Mouse (Mus musculus): ENCODE measurements around the gene Man1b1. TPM values are rescaled to one million over a fixed set of nuclear protein-coding genes. Genes with fewer than 3 reads are reported as not detected.

Man1b1 gene
- 10 to 100 TPM; 16.1 to 49.7 TPM for polyA plus RNA-seq (2012; fragmentation: generic; extraction: Trizol)

GRCm38 (mm10) chr2:25332286-25333160, at the start of gene Man1b1:
Gene Man1b1, plus strand, starts transcription at chr2:25332338.

GRCm38 (mm10) chr2:25287927-25288649, 44.0 kb upstream of the Man1b1 start, which contains the start of gene Tmem210:
Gene Tmem210, plus strand, starts transcription at chr2:25288145.

GRCm38 (mm10) chr2:25289651-25290050, 42.5 kb upstream of the Man1b1 start, which contains the start of gene Lrrc26:
Gene Lrrc26, plus strand, starts transcription at chr2:25289915.

GRCm38 (mm10) chr2:25318971-25319773, 13.0 kb upstream of the Man1b1 start, which contains the start of gene Grin1:
Gene Grin1, minus strand, starts transcription at chr2:25319187.

GRCm38 (mm10) chr2:25356208-25357079, 24.3 kb downstream of the Man1b1 start, which contains the start of gene Dpp7:
Gene Dpp7, minus strand, starts transcription at chr2:25356359.

GRCm38 (mm10) chr2:25365091-25365761, 33.1 kb downstream of the Man1b1 start, which contains the start of gene Uap1l1:
Gene Uap1l1, minus strand, starts transcription at chr2:25365682.

GRCm38 (mm10) chr2:25371764-25372643, 39.9 kb downstream of the Man1b1 start, which contains the start of gene Sapcd2:
Gene Sapcd2, plus strand, starts transcription at chr2:25372321.

GRCm38 (mm10) chr2:25395721-25396596, 63.8 kb downstream of the Man1b1 start, which contains the start of gene Entpd2:
Gene Entpd2, plus strand, starts transcription at chr2:25395874.

GRCm38 (mm10) chr2:25399051-25399450, 66.9 kb downstream of the Man1b1 start, which contains the start of gene Npdc1:
Gene Npdc1, plus strand, starts transcription at chr2:25399351.

Other genes starting within 250 kb of the Man1b1 start
- gene Noxa1, start 237.2 kb upstream of the Man1b1 start, polyA plus RNA-seq (2012; fragmentation: generic; extraction: Trizol): under 1 TPM in 1 of 2 experiments, not detected in 1; 0.04 TPM
- under 1 TPM; 0.13 to 0.19 TPM for gene Nrarp, start 151.6 kb upstream of the Man1b1 start, polyA plus RNA-seq (2012; fragmentation: generic; extraction: Trizol)
- 10 to 100 TPM in 1 of 2 experiments, 1 to 10 TPM in 1; 9.1 to 26.9 TPM for gene Tor4a, start 135.5 kb upstream of the Man1b1 start, polyA plus RNA-seq (2012; fragmentation: generic; extraction: Trizol)
- gene Nelfb, start 120.8 kb upstream of the Man1b1 start, polyA plus RNA-seq (2012; fragmentation: generic; extraction: Trizol): 10 to 100 TPM; 29.0 to 67.4 TPM
- gene Stpg3, start 117.7 kb upstream of the Man1b1 start, polyA plus RNA-seq (2012; fragmentation: generic; extraction: Trizol): under 1 TPM in 1 of 2 experiments, not detected in 1; 0.02 TPM
- gene Fam166a, start 113.6 kb upstream of the Man1b1 start, polyA plus RNA-seq (2012; fragmentation: generic; extraction: Trizol): 1 to 10 TPM in 1 of 2 experiments, not detected in 1; 1.6 TPM
- 100 to 1,000 TPM; 598 to 649 TPM for gene Tubb4b, start 107.6 kb upstream of the Man1b1 start, polyA plus RNA-seq (2012; fragmentation: generic; extraction: Trizol)
- gene Slc34a3, start 98.0 kb upstream of the Man1b1 start, polyA plus RNA-seq (2012; fragmentation: generic; extraction: Trizol): not detected
- not detected for gene Rnf224, start 95.6 kb upstream of the Man1b1 start, polyA plus RNA-seq (2012; fragmentation: generic; extraction: Trizol)
- not detected for gene Rnf208, start 90.1 kb upstream of the Man1b1 start, polyA plus RNA-seq (2012; fragmentation: generic; extraction: Trizol)
- under 1 TPM; 0.08 to 0.35 TPM for gene Cysrt1, start 89.9 kb upstream of the Man1b1 start, polyA plus RNA-seq (2012; fragmentation: generic; extraction: Trizol)
- gene AL732309.1, start 85.5 kb upstream of the Man1b1 start, polyA plus RNA-seq (2012; fragmentation: generic; extraction: Trizol): 1 to 10 TPM; 2.2 to 6.1 TPM
- gene Tmem203, start 76.9 kb upstream of the Man1b1 start, polyA plus RNA-seq (2012; fragmentation: generic; extraction: Trizol): 10 to 100 TPM; 38.1 to 48.4 TPM
- 10 to 100 TPM; 10.9 to 14.3 TPM for gene Tprn, start 69.7 kb upstream of the Man1b1 start, polyA plus RNA-seq (2012; fragmentation: generic; extraction: Trizol)
- gene Ssna1, start 59.9 kb upstream of the Man1b1 start, polyA plus RNA-seq (2012; fragmentation: generic; extraction: Trizol): 100 to 1,000 TPM; 140 to 186 TPM
- 100 to 1,000 TPM in 1 of 2 experiments, 10 to 100 TPM in 1; 98.4 to 128 TPM for gene Anapc2, start 59.9 kb upstream of the Man1b1 start, polyA plus RNA-seq (2012; fragmentation: generic; extraction: Trizol)
- not detected for gene Tmem210, start 44.2 kb upstream of the Man1b1 start, polyA plus RNA-seq (2012; fragmentation: generic; extraction: Trizol)
- gene Lrrc26, start 42.4 kb upstream of the Man1b1 start, polyA plus RNA-seq (2012; fragmentation: generic; extraction: Trizol): not detected
- gene Grin1, start 13.2 kb upstream of the Man1b1 start, polyA plus RNA-seq (2012; fragmentation: generic; extraction: Trizol): under 1 TPM; under 0.01 to 0.06 TPM
- gene Dpp7, start 24.0 kb downstream of the Man1b1 start, polyA plus RNA-seq (2012; fragmentation: generic; extraction: Trizol): 10 to 100 TPM; 31.1 to 38.1 TPM
- 100 to 1,000 TPM; 149 to 433 TPM for gene Uap1l1, start 33.3 kb downstream of the Man1b1 start, polyA plus RNA-seq (2012; fragmentation: generic; extraction: Trizol)
- 10 to 100 TPM; 18.0 to 25.7 TPM for gene Sapcd2, start 40.0 kb downstream of the Man1b1 start, polyA plus RNA-seq (2012; fragmentation: generic; extraction: Trizol)
- gene Entpd2, start 63.5 kb downstream of the Man1b1 start, polyA plus RNA-seq (2012; fragmentation: generic; extraction: Trizol): under 1 TPM in 1 of 2 experiments, not detected in 1; 0.12 TPM
- gene Npdc1, start 67.0 kb downstream of the Man1b1 start, polyA plus RNA-seq (2012; fragmentation: generic; extraction: Trizol): 100 to 1,000 TPM; 183 to 212 TPM
- gene Fut7, start 90.9 kb downstream of the Man1b1 start, polyA plus RNA-seq (2012; fragmentation: generic; extraction: Trizol): under 1 TPM; 0.13 to 0.42 TPM
- 10 to 100 TPM in 1 of 2 experiments, 1 to 10 TPM in 1; 4.8 to 13.4 TPM for gene Abca2, start 96.4 kb downstream of the Man1b1 start, polyA plus RNA-seq (2012; fragmentation: generic; extraction: Trizol)
- gene Clic3, start 124.5 kb downstream of the Man1b1 start, polyA plus RNA-seq (2012; fragmentation: generic; extraction: Trizol): under 1 TPM; 0.15 to 0.94 TPM
- 10 to 100 TPM; 25.6 to 61.9 TPM for gene Paxx, start 128.8 kb downstream of the Man1b1 start, polyA plus RNA-seq (2012; fragmentation: generic; extraction: Trizol)
- gene Ptgds, start 137.7 kb downstream of the Man1b1 start, polyA plus RNA-seq (2012; fragmentation: generic; extraction: Trizol): under 1 TPM; 0.07 to 0.30 TPM
- not detected for gene Lcn12, start 161.6 kb downstream of the Man1b1 start, polyA plus RNA-seq (2012; fragmentation: generic; extraction: Trizol)
- 10 to 100 TPM; 24.9 to 52.5 TPM for gene Fbxw5, start 168.4 kb downstream of the Man1b1 start, polyA plus RNA-seq (2012; fragmentation: generic; extraction: Trizol)
- 1 to 10 TPM in 1 of 2 experiments, under 1 TPM in 1; 0.85 to 9.2 TPM for gene C8g, start 169.4 kb downstream of the Man1b1 start, polyA plus RNA-seq (2012; fragmentation: generic; extraction: Trizol)
- 10 to 100 TPM; 29.4 to 32.2 TPM for gene Traf2, start 214.6 kb downstream of the Man1b1 start, polyA plus RNA-seq (2012; fragmentation: generic; extraction: Trizol)
- gene Edf1, start 225.5 kb downstream of the Man1b1 start, polyA plus RNA-seq (2012; fragmentation: generic; extraction: Trizol): 100 to 1,000 TPM; 602 to 888 TPM
- 1 to 10 TPM in 1 of 2 experiments, under 1 TPM in 1; 0.09 to 1.1 TPM for gene Mamdc4, start 242.5 kb downstream of the Man1b1 start, polyA plus RNA-seq (2012; fragmentation: generic; extraction: Trizol)
- gene Phpt1, start 242.9 kb downstream of the Man1b1 start, polyA plus RNA-seq (2012; fragmentation: generic; extraction: Trizol): 100 to 1,000 TPM; 104 to 192 TPM
- 1 to 10 TPM in 1 of 2 experiments, under 1 TPM in 1; 0.04 to 1.9 TPM for gene Ajm1, start 249.4 kb downstream of the Man1b1 start, polyA plus RNA-seq (2012; fragmentation: generic; extraction: Trizol)

Measured in C3H10T1/2 (cell line).